Mouse (Mus musculus) lung, postnatal 0 days (tissue): ENCODE data around the gene Wnt2.

Experiments
- CTCF ChIP-seq: IDR thresholded peaks from 2 replicates; pipeline ENCODE4 v1.5.1; 2016; ENCODE audit warnings: antibody characterized with exemption, mild to moderate bottlenecking
- EP300 ChIP-seq: IDR thresholded peaks from 2 replicates; pipeline ENCODE4 v1.6.1; 2016; ENCODE audit warnings: antibody characterized with exemption, mild to moderate bottlenecking, control low read depth

GRCm38 (mm10) chr6:18076986-18077385 is 46.6 kb upstream of the Wnt2 start:
- TF ChIP-seq EP300 (no peak), CTCF (no peak)
